Mouse (Mus musculus): Measurements from ENCODE around the gene Erg. TPM values are rescaled to one million over a fixed set of nuclear protein-coding genes. Genes with fewer than 3 reads are reported as not detected.
A peak's percentile ranks its signal among the peaks of the same experiment; 100 is the strongest.

Gene Erg
- total RNA-seq, 2 experiments from 2014 or later, result 6.6 to 6.7 TPM

DNA sequence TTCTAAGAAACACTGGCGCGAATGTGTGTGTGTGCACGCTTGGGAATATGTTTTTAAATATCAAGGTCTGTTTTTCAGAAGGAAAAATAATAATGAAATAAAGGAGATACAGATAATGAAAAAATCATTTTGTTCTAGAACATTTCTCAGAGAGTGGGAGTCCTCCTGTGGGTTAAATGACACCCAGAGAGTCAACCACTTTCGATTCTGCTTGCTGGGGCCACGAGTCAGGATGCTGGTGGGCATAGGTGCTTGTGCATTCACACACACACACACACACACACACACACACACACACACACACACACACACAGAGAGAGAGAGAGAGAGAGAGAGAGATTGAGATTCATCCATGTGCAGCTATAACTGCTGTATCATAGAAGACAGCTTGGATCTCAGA is 130.9 kb downstream of the Erg start:
- DNase-seq (ENCODE audit: low spot score in 2 of 2), result no peak
- intact Hi-C loops (cut with DNase I), result no loop called here

DNA sequence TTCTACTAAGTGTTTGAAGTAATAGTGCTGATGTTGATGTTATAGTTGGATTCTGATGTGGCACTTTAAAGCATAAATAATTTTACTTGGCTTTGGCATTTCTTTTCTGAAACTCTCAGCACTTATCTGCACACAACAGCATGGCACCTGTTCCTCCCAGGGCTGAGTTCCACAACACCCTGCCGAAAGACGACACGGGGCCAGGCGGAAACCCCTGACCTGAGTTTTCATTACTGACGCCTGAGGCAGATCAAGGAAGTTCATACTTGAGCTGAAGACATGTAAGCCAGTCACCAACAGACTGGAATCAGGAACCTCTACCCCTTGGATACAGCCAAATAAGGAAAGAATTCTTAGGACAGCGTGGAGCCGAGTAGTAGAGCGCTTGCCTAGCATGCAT is 134.0 kb downstream of the Erg start:
- DNase-seq (ENCODE audit: low spot score in 2 of 2), result no peak
- intact Hi-C loops (cut with DNase I), result no loop called here

DNA sequence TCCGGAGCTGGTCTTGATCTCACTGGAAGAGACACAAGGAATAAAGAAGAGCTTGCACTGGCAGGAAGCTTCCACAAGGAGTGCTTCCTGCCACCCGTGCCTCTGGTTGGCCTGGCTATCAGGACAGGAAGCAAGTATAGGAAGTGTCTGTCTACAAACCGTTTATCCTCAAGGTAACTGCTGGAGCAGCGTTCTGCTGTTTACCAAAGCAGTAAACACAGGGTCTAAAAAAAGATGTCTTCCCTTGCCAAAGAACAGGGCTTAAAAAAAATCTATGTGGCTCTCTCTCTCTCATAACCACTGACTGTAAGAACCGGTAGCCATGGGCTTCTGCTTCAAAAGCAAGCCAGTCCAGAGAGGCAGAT is 137.1 kb downstream of the Erg start:
- intact Hi-C loops (cut with DNase I), result no loop called here
- no peak for DNase-seq (ENCODE audit: low spot score in 2 of 2)

DNA sequence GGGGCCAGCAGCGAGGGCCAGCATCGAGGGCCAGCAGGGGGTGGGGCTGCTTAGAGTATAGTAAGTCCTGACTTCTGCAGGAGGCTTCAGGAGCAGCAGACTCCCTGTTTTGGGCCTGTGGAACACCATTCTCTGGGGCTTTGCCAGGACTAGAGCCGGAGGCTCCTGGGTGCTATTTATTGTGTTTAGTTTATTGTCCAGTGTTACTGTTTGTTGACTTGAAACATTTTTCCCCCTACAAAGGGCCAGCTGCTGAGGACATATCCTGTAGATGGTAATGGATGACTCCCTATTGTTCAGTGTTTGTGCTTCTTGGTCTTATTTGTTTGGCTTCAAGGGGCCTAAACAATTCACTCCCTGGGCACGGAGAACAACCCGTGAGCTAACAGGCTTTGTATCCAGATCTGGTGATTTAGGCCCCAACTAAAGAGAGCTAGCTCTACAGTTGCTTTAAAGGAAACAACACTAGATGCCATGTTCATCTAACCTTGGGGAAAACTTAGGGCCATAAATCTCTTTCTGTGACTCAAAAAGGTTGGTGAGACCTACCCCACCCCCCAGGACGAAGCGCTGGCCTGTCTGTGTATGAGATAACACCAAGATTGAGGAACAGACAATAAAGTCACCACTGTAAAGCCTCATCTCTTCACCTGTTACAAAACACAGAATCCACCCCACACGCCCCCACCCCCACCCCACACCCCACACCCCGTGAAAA is 137.6 kb downstream of the Erg start:
- no peak for DNase-seq (ENCODE audit: low spot score in 2 of 2)
- intact Hi-C loops (cut with DNase I), result no loop called here

DNA sequence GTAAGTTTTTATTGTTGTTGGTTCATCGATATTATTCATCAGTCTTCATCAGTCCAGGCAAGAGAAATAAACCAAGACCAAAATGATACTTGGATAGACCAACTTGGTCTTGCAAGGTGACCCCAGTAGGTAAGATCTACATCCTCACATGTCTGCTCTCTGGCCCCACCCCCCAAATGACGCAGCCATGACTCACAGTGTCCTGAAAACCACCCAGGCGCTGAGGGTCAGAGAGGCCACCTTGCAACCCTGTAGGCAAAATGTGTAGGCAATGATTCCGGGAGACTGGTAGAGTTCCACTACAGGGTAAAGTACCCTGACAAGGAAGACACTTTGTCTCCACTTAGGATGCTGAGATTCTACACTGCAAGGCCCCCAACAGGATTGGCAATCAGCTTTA is 138.5 kb downstream of the Erg start:
- DNase-seq (ENCODE audit: low spot score in 2 of 2), result no peak
- intact Hi-C loops (cut with DNase I), result no loop called here

DNA sequence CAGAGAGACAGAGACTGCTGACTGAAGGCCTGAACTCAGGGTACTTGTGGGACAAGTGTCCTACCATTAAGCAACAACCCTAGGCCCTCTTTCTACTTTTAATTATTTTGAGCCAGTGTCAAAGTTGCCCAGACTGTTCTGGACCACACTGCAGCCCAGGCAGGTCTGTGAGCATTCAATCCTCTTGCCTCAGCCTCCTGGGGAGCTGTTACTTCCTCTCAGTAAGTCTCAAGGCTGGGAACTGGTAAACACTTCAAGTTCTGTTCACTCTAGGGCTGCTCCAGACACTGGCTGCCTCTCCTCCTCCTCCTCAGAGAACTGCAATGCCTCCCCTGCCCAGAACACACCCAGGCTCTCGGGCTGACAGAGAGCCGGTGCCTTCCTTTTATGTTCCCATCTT is 140.0 kb downstream of the Erg start:
- intact Hi-C loops (cut with DNase I), result no loop called here
- DNase-seq (ENCODE audit: low spot score in 2 of 2), result no peak

DNA sequence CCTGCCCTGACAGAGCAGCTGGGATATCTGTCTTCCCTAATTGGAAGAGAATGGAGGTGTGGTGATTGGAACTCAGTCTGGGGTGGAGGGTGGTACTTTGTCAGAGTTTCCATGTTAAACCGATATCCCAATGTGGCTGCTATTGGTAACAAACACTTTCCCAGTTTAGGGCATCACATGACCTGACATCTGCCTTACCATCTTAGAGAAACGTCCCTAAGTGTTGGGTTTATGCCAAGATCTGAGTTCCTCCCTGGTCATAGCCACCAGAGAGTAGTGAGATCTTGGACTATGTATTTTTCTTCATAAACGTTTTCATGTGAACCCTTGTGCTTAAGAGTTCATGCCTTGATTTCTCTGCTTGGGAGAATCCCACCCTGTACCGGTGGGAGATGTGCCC is 144.4 kb downstream of the Erg start:
- no peak for DNase-seq (ENCODE audit: low spot score in 2 of 2)
- intact Hi-C loops (cut with DNase I), result no loop called here

DNA sequence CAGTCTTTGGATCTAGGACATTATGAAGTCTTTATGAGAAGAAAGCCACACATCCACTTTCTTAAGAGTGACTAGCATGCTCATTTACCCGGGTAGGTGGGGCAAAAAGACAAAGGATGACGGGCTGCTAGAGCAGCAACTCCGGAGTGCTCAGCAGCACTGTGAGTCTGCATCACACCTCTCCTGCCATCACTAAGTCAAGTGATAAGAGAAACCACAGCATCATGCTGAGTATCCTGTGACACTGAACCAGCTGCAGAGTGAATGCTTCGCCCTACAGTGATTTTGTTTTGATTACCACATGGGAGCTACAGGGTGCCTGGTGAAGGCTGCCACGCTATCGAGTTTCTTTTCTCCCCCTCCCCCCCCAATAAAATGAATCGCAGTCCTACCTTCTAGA is 145.2 kb downstream of the Erg start:
- intact Hi-C loops (cut with DNase I), result no loop called here

DNA sequence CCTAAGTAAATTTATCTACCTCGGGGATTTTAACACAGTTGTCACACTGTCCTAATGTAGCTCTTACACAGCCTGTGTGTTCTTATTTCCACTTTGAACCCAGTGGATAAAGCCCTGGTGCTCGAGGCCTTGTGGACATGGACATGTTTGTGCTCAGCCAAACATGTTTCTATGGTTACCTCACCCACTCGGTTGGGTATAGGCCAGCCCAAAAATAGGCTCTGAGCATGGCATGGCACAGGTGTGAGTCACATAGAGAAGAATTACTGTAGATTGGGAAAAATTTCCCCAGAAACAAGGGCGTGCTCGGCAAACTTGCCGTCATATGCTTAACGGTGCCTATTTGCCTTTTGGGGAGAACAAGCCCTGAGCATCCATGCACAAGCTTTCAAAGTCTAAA is 146.1 kb downstream of the Erg start:
- intact Hi-C loops (cut with DNase I), result no loop called here
- DNase-seq (ENCODE audit: low spot score in 2 of 2), result peak; percentile 49 to 52

More for the DNA sequence above, 145.2 kb downstream of the Erg start:
- no peak for DNase-seq (ENCODE audit: low spot score in 2 of 2)

DNA sequence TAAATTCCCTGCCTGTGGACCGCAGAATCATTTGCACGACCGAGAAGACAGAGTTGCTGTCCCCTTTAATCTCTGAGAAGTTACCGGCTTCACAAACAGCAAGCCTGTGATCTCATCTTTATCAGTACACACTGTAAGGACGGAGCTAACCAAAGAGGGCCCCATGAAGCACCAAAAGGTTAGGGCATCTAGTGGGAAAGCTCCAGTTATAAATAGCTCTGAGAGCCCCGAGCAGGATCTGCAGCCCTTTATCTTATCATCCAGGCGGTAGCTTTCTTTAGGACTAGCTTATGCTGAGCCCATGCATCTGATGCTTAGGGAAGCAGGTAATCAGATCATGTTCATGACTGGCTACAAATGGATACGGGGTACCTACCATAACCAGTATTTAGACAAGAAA is 146.6 kb downstream of the Erg start:
- no peak for DNase-seq (ENCODE audit: low spot score in 2 of 2)
- intact Hi-C loops (cut with DNase I), result no loop called here

DNA sequence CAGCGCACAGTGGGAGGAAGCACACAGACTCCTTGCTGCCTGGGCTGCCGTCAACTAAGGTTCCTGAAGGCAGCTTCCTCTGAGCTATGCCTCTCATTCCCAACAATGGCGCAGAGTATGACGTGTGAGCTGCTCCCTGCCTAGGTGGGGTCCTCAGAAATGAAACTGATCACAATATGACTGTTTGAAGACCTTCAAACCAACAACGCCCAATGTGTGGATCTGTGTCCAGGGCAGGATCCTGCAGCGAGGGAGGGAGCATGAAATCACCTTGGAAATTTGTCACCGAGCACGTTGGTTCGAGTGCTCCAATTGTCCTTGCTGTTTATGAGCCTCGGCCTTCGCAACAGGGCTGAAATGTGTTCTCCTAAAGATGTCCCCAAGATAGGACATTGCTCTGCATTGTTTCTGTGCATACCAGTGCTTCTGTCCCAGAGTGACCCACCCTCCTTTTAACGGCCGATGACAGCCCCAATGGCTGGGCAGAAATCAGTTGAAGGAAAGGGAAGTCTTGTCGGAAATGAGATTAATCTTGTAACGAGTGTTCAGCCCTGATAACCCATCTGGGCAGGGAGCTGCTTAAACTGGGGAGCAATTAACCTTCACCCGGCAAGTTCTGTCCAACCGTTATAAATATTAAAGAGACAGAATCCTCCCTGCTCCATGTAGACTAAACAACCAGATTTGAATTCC is 147.4 kb downstream of the Erg start:
- DNase-seq (ENCODE audit: low spot score in 2 of 2), result no peak
- intact Hi-C loops (cut with DNase I), result no loop called here

DNA sequence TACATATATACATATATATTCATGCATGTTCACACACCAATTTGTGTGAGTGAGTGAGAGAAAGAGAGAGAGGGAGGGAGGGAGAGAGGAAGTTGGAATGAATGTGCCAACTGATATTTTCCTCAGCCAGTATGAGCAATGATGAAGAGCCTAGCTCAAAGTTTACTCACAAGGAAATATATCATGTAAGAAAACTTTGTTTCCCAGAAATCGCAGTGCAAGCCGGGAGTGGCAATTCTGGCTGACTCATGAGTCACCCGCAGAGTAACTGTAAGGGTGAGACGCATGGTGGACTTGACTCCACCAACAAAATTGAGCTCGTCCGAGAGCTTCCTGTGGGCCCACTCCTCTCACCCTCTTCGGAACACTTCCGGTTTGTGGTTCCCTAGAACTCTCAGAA is 149.8 kb downstream of the Erg start:
- intact Hi-C loops (cut with DNase I), result no loop called here
- no peak for DNase-seq (ENCODE audit: low spot score in 2 of 2)

DNA sequence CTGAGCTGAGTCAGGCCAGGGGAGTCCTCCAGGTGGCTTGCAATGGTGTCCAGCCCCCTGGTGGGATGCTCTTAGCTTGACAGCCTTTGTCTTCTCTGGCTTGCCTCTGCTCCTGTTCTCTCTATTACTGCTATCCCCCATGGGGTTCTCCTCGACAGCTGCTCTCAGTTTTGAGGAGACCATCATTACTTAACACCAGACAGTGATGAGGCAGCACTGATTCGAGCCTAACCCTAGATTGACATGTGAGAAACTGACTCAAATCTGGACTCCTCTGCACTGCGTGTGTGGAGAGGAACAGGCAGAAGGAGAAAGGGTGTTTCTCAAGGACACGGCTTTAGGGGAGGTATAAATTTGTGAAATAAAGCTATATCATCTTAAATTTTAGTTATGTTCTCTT is 150.3 kb downstream of the Erg start:
- no peak for DNase-seq (ENCODE audit: low spot score in 2 of 2)
- intact Hi-C loops (cut with DNase I), result no loop called here

DNA sequence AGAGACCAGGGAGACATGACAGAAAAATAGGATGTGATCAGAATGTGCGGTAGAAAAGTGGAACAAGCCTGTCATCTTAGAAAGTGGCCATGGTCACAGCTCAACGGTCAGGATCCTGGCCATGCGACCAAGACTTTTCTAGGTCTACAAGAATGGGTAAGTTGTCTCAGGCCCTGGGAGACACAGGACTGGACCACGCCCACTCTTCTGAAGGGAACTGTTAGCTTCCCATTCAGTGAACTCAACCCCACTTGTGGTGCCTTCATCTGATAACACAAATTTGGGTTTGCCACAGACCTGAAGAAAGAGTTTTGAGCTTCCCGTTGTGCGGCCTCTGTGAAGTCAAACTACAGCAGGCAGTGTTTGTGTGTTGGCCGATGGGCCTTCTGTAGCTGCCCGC is 152.0 kb downstream of the Erg start:
- DNase-seq (ENCODE audit: low spot score in 2 of 2), result no peak
- intact Hi-C loops (cut with DNase I), result no loop called here

DNA sequence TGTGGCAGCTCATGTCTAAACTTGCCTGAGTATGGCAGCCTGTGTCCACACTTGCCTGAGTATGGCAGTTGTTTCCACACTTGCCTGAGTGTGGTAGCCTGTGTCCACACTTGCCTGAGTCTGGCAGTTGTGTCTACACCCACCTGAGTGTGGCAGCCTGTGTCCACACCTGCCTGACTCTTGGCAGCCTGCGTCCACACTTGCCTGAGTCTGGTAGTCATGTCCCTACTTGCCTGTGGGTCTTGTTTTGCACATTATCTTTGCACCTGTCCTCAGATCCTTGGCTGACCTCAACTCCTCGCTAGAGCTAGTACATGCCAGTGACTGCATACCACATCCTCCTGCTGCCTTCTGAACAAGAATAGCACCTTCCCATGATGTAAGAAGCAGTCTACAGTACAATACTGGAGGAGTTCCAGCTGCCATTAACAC is 153.8 kb downstream of the Erg start:
- DNase-seq (ENCODE audit: low spot score in 2 of 2), result no peak
- intact Hi-C loops (cut with DNase I), result no loop called here

DNA sequence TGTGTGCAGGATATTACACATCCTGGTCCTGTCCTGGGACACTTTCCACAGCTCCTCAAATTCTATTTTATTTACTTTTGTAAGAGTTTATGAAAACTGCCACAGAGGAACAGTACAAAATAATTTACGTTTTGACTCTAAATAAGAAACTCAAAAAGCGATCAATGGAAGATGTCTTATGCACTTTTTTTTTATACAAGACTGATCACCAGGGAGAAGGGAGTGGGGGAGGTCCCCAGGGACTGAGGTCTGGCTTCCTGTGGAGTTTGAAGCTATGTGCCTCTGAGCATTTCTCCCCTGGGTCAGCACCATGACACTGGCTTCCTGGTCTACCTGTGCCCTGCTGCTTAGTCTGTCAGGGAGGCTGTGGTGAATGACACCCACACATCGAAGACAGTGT is 156.5 kb downstream of the Erg start:
- DNase-seq (ENCODE audit: low spot score in 2 of 2), result no peak
- intact Hi-C loops (cut with DNase I), result no loop called here

DNA sequence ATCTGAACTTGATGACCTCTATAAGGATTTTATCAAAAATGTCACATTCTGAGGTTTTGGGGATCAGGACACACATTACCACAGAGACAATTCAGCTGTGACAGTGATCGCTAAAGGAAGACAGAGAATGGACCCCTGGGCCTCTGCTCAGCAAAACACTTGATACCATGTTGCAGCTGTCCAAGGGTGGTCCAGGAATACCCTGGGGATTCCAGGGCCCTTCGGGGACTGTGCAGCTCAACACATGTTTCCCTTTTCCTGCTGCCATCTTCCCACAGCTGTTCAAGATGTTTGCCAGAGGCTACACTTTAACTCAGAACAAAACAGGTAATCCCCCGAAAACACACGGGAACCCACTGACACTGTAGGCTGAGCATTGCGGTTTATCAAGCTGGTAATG is 158.2 kb downstream of the Erg start:
- intact Hi-C loops (cut with DNase I), result no loop called here

DNA sequence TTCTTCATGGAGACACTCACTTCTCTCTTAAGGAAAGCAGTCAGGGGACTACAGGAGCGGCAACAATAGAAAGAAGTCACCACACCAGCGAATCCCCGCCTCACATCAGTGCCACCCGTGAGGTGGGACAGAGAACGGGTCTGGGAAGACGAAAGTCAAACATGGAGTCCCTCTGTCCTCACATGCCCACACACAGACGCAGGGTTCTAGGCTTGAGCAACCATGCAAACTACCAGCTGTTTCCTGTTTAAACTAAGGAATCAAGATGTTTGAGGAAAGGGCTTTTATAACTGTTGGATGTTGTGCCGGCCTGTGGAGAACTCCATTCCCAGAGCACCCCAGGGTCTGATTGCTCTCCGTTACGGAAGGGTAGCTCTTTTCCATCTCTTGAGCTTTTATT is 158.9 kb downstream of the Erg start:
- intact Hi-C loops (cut with DNase I), result no loop called here
- no peak for DNase-seq (ENCODE audit: low spot score in 2 of 2)

More for the DNA sequence above, 158.2 kb downstream of the Erg start:
- no peak for DNase-seq (ENCODE audit: low spot score in 2 of 2)

DNA sequence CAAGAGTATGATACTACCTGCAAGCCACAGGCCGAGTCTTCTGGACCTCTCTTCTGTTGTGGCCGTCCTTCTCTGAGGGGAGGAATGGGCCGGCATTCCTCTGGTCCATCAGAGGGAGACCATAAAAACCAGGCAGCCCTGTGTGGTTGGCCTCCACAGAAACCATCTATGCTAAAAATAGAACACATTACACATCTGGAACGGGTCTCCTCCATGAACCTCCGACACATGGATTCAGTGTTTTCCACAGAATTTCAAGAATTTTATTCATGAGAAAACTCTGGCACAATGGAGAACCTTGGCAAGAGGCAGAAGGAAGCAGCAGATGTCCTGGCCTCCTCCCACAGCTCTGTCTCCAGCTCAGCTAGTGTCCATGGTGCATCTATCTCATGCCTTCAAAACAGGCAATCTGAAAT is 163.7 kb downstream of the Erg start:
- no peak for DNase-seq (ENCODE audit: low spot score in 2 of 2)
- intact Hi-C loops (cut with DNase I), result no loop called here

DNA sequence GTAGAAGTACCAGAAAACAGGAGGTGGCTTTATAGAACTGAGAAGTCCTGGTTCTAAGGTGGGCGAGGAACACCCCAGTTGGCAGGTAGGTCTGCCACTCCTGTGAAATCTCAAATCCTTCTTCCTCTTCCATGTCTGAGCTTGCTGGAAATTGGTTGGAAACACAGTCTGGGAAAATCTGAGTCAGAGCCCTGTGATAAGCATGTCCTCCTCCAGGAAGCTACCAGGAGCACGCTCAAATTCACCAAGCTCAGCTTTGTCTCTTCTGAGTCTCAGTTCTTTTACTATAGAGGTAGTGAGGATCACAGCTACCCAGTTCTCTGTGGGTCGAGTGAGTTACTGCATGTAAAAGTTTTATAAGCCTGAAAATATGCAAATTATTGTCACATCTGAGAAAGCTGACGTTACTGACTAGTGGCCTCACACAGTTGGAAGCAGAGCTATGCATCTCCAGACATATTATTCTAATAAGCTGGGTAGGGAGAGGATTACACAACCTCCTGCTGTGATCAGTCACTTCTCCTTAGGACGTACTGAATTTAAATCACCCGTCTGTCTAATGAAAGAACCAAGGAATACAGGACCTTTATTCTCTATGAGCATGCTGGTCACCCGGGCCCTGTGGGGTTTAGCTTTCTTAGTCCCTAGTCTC is 165.0 kb downstream of the Erg start:
- DNase-seq (ENCODE audit: low spot score in 2 of 2), result no peak
- intact Hi-C loops (cut with DNase I), result no loop called here

DNA sequence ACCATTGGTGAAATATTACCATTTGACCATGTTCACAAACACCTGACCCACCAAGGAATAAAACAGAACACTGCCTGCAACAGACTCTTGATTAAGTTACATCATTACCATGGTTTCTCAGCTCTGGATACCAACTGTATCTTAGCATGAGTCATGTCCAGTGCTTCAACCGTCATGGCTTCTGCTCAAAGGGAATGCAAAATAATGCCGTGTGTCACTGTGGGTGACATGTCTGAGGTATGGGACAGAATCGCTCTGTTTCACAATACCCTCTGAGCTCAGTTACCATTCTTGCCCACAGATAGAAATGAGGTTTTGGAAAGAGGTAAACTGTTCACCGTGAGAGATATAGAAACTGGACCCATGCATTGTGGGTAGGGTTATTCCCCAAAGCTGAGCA is 170.5 kb downstream of the Erg start:
- intact Hi-C loops (cut with DNase I), result no loop called here
- no peak for DNase-seq (ENCODE audit: low spot score in 2 of 2)

Data from left cerebral cortex, postnatal 36 days (tissue).